Mouse (Mus musculus): ENCODE data around the gene Lrrn2. TPM values are rescaled to one million over a fixed set of nuclear protein-coding genes. Genes with fewer than 3 reads are reported as not detected.

The Lrrn2 gene
- polyA plus RNA-seq (2012; rRNA removed; ENCODE audit: low replicate concordance), result 1.4 and 1.6 TPM in 2 replicates

DNA sequence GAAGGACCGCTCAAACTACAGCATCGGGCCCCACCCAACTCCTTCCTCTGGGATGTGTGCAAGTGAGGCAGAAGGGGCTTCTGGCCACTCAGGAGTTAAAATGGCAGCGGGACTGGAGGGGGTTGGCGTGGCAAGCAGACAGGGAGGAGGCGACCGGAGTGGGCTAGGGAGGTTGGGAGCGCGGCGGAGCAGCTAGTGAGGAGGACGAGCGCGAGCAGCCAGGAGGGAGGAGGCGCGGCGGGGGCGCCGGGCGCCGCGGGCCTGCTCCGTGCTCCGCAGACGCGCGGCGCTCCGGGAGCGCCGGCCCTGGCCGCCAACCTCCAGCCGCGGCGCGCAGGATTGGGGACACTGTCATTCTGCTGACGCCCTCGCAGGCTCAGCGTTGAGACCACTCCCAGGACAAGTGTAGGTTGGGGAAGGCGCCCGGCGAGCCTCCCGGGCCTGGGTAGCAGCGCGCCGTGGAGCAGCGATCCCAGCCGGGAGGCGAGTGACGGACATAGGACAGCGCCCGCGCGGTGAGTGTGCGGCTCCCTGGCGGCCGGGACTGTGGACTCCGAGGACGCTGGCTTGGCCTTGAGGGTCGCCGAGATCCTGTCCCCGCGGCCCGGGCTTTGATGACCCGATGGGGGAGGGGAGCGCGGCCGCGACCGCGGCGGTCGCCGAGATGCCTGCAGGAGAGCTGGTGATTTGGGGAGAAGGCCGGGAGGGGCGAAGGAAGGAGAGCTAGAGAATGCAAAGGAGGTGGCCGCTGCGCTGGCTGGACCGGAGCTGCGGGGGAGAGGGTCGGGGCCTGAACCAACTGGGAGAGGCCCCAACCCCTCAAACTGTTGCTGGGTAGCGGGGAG is at the start of gene Lrrn2:
Lrrn2 (plus strand) TSS at position 113 of the 845 bp plus-strand sequence.

Other genes starting within 250 kb of the Lrrn2 start
- gene Nfasc, start 138.5 kb upstream of the Lrrn2 start, polyA plus RNA-seq (2012; rRNA removed; ENCODE audit: low replicate concordance), result 0.37 and 1.0 TPM in 2 replicates
- gene Mdm4, start 150.3 kb downstream of the Lrrn2 start, polyA plus RNA-seq (2012; rRNA removed; ENCODE audit: low replicate concordance), result 3.3 and 9.3 TPM in 2 replicates
- 10.4 and 16.4 TPM in 2 replicates for gene Pik3c2b, start 165.4 kb downstream of the Lrrn2 start, polyA plus RNA-seq (2012; rRNA removed; ENCODE audit: low replicate concordance)

All from duodenum, adult 2 months (tissue).